Mouse (Mus musculus) ovary, postnatal 14 days (tissue): ENCODE data around the gene Hnrnpf.
"Not testable (repeated sequence)": the region's sequence is repeated elsewhere in the genome, so short reads cannot be mapped to it uniquely, and the experiment has no call there.

ENCODE experiments used
- DNase-seq: peaks from one replicate; pipeline ENCODE4 v3.0.0; 2022; ENCODE audit warnings: low spot score

The Hnrnpf gene

GRCm38 (mm10) chr6:117900126-117901080, at the start of gene Hnrnpf:
Gene Hnrnpf (plus strand): TSS chr6:117900324.
- DNase-seq = no peak

GRCm38 (mm10) chr6:117851747-117852146, 48.4 kb upstream of the Hnrnpf start:
- DNase-seq = no peak

DNA sequence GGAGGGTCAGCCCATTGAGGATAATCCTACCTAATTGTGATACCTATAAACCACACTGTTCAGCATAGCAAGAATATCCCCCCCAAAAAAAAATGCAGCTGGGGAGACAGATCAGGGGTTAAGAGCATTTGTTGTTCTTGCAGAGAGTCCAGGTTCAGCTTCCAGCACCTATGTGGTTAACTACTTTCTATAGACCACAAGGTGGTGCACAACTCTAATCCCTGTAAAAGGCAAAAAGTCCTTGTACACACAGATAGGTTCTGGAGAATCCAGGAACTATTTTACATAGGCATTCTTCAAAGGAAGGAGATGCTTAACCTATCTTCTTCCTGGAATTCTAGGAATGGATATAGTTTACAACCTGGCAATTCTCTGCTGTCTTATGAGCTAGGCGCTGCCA, 42.1 kb upstream of the Hnrnpf start:
- DNase-seq = no peak

GRCm38 (mm10) chr6:117861848-117862247, 38.3 kb upstream of the Hnrnpf start, which contains the start of gene Zfp239:
Gene Zfp239 (plus strand): TSS chr6:117862100.
- DNase-seq = no peak

GRCm38 (mm10) chr6:117862465-117862864, 37.7 kb upstream of the Hnrnpf start:
- DNase-seq = no peak

GRCm38 (mm10) chr6:117862899-117863620, 37.1 kb upstream of the Hnrnpf start:
- DNase-seq = no peak

DNA sequence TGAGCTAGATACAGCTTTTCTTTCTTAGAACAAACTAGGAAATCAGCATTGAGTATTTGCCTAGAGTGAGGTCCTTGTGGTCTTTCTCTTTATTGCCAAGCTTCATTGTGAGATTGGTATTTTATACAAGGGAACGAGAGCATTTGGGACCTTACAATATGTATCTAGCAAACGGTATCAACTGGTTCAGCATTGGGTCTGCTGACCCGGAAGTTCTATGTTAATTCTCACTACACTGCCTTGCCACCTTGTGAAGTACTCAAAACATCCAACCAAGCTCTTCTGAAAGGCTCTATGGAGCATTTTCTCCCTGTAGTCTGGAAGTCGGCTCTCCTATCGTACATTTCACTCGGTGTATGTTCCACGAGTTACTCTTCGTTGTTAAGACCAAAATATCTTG, 36.4 kb upstream of the Hnrnpf start:
- no peak for DNase-seq

GRCm38 (mm10) chr6:117868187-117868586, 31.9 kb upstream of the Hnrnpf start:
- no peak for DNase-seq

- no peak for DNase-seq
Measured at GRCm38 (mm10) chr6:117871034-117871433, 29.1 kb upstream of the Hnrnpf start.

DNA sequence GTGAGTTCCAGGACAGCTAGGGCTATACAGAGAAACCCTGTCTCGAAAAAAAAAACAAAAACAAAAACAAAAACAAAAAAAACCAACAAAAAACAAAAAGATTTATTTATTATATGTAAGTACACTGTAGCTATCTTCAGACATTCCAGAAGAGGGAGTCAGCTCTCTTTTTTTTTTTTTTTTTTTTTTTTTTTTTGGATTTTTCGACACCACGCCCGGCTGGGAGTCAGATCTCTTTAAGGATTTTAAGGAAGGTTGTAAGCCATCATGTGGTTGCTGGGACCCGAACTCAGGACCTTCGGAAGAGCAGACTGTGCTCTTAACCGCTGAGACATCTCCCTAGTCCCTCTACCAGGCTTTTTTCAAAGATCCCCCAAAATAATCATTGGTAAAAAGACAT, 26.7 kb upstream of the Hnrnpf start:
- not testable (repeated sequence) for DNase-seq

- DNase-seq = no peak
Measured at GRCm38 (mm10) chr6:117874621-117875281, 25.4 kb upstream of the Hnrnpf start.

- no peak for DNase-seq
Measured at GRCm38 (mm10) chr6:117878700-117879407, 21.3 kb upstream of the Hnrnpf start.

DNA sequence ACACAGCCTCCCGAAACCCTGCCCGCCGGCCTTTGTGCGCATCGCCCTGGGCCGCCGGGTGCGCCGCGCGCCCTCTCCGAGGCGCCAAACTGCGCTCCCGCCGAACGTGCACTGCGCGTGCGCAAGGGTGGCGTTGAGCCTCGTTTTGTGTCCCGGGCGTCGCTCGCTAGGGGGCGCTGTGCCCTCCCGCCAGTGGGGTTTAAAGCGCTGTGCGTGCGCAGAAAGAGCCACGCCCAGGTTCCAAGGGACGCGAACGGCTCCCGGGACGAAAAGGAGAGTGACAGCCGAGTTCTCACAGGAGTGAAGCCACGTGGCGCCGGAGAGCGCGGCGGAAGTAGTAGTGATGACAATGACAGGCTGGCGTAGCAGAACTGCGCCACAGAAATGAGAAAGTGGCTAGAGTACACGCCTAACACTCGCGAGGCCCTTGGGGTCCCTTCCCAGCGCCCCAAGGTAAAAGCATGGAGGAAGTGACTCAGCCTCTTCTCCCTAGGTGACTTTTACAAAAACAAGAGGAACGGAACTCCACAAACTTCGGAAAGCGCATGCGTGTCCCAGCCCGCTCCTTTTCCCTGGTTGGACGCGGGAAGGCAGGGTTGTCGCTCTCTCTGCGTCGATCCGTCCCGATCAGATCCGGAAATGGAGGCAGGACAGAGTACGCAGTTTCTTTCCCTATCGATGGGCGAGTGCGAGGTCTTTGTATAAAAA, 20.6 kb upstream of the Hnrnpf start:
- peak; percentile 100 for DNase-seq

GRCm38 (mm10) chr6:117880394-117880838, 19.7 kb upstream of the Hnrnpf start:
- no peak for DNase-seq

GRCm38 (mm10) chr6:117881229-117881628, 18.9 kb upstream of the Hnrnpf start:
- DNase-seq = no peak

GRCm38 (mm10) chr6:117881997-117882396, 18.1 kb upstream of the Hnrnpf start:
- DNase-seq = no peak

- no peak for DNase-seq
Measured at GRCm38 (mm10) chr6:117885943-117886342, 14.2 kb upstream of the Hnrnpf start.

- no peak for DNase-seq
Measured at GRCm38 (mm10) chr6:117888032-117888431, 12.1 kb upstream of the Hnrnpf start.

- DNase-seq = no peak
Measured at GRCm38 (mm10) chr6:117888642-117889096, 11.5 kb upstream of the Hnrnpf start.

DNA sequence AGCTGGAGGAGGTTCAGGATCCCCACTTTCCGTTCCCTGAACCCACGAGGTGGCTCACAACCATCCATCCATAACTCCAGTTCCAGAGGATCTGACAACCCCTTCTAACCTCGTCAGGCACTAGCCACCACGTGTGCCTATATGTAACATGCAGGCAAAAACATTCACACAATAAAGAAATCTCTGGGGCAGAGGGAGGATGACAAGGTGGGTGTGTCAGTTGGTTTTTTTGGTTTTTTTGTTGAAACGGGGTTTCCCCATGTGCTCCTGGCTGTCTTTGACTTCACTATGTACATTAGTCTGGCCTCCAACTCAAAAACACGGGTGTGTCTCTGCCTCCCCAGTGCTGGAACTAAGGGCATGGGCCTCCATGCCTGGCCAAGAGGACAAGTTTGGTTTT, 9.9 kb upstream of the Hnrnpf start:
- no peak for DNase-seq
